Mouse (Mus musculus) activated CD4-positive, CD25-positive, alpha-beta regulatory T cell, adult 4 months (primary cell): Measurements from ENCODE around the gene Akt1s1. TPM values are rescaled to one million over a fixed set of nuclear protein-coding genes. Genes with fewer than 3 reads are reported as not detected.

Experiments used
- polyA plus RNA-seq, 2 experiments: library from polyadenylated mRNA; unstranded; fragments of 100-300 nt; shearing (Covaris generic); gene quantifications; one replicate each; pipeline ENCODE4 v1.2.1; 2017

Akt1s1 gene
- polyA plus RNA-seq, 2 experiments from 2014 or later: 3.0 to 4.7 TPM

Other genes starting within 250 kb of the Akt1s1 start
- gene Myh14, start 178.1 kb upstream of the Akt1s1 start, polyA plus RNA-seq: under 1 TPM in 1 of 2 experiments, not detected in 1; 0.38 TPM
- not detected for gene Izumo2, start 140.2 kb upstream of the Akt1s1 start, polyA plus RNA-seq
- 10 to 100 TPM; 60.2 to 68.7 TPM for gene Vrk3, start 100.6 kb upstream of the Akt1s1 start, polyA plus RNA-seq
- gene Zfp473, start 97.9 kb upstream of the Akt1s1 start, polyA plus RNA-seq: under 1 TPM; 0.33 to 0.60 TPM
- 10 to 100 TPM; 32.1 to 47.7 TPM for gene Nup62, start 32.9 kb upstream of the Akt1s1 start, polyA plus RNA-seq
- 1 to 10 TPM; 2.0 to 4.1 TPM for gene Il4i1, start 32.6 kb upstream of the Akt1s1 start, polyA plus RNA-seq
- 1 to 10 TPM in 1 of 2 experiments, not detected in 1; 1.1 TPM for gene Atf5, start 32.3 kb upstream of the Akt1s1 start, polyA plus RNA-seq
- 10 to 100 TPM; 41.0 to 63.7 TPM for gene Tbc1d17, start 88 bp downstream of the Akt1s1 start, polyA plus RNA-seq
- gene Pnkp, start 8.1 kb downstream of the Akt1s1 start, polyA plus RNA-seq: 10 to 100 TPM; 41.4 to 48.8 TPM
- 1 to 10 TPM; 1.3 to 2.3 TPM for gene Ptov1, start 20.8 kb downstream of the Akt1s1 start, polyA plus RNA-seq
- gene Med25, start 43.7 kb downstream of the Akt1s1 start, polyA plus RNA-seq: 10 to 100 TPM; 12.2 to 20.1 TPM
- 10 to 100 TPM in 1 of 2 experiments, 1 to 10 TPM in 1; 7.3 to 19.3 TPM for gene Fuz, start 47.1 kb downstream of the Akt1s1 start, polyA plus RNA-seq
- 1 to 10 TPM; 6.8 to 8.0 TPM for gene Ap2a1, start 80.5 kb downstream of the Akt1s1 start, polyA plus RNA-seq
- gene Tsks, start 94.2 kb downstream of the Akt1s1 start, polyA plus RNA-seq: not detected
- gene Cpt1c, start 125.9 kb downstream of the Akt1s1 start, polyA plus RNA-seq: under 1 TPM; 0.80 to 0.98 TPM
- 100 to 1,000 TPM in 1 of 2 experiments, 10 to 100 TPM in 1; 38.0 to 103 TPM for gene Prmt1, start 137.6 kb downstream of the Akt1s1 start, polyA plus RNA-seq
- 100 to 1,000 TPM in 1 of 2 experiments, 10 to 100 TPM in 1; 88.9 to 129 TPM for gene Irf3, start 148.7 kb downstream of the Akt1s1 start, polyA plus RNA-seq
- 10 to 100 TPM; 18.4 to 31.8 TPM for gene Bcl2l12, start 149.7 kb downstream of the Akt1s1 start, polyA plus RNA-seq
- gene Scaf1, start 167.4 kb downstream of the Akt1s1 start, polyA plus RNA-seq: 1 to 10 TPM; 8.6 to 8.7 TPM
- gene Rras, start 169.0 kb downstream of the Akt1s1 start, polyA plus RNA-seq: 1 to 10 TPM; 4.5 to 6.1 TPM
- gene Prr12, start 203.9 kb downstream of the Akt1s1 start, polyA plus RNA-seq: 10 to 100 TPM in 1 of 2 experiments, 1 to 10 TPM in 1; 9.5 to 11.4 TPM
- 100 to 1,000 TPM; 143 to 161 TPM for gene Nosip, start 213.4 kb downstream of the Akt1s1 start, polyA plus RNA-seq
- gene Prrg2, start 213.7 kb downstream of the Akt1s1 start, polyA plus RNA-seq: 1 to 10 TPM in 1 of 2 experiments, under 1 TPM in 1; 0.41 to 1.2 TPM
- 1 to 10 TPM; 4.7 to 5.4 TPM for gene Rcn3, start 243.2 kb downstream of the Akt1s1 start, polyA plus RNA-seq